Mouse (Mus musculus) erythroblast, embryonic 14.5 days (primary cell): Measurements from ENCODE around the gene Ptgis.

Experiments
- GATA1 ChIP-seq: IDR thresholded peaks from 2 replicates; pipeline ENCODE4 v1.6.1; 2012; ENCODE audit warnings: low read length, inconsistent platforms, mixed read lengths
- TAL1 ChIP-seq: IDR thresholded peaks from 3 replicates; pipeline ENCODE4 v1.6.1; 2012; ENCODE audit warnings: low read length, inconsistent platforms, mixed read lengths

DNA sequence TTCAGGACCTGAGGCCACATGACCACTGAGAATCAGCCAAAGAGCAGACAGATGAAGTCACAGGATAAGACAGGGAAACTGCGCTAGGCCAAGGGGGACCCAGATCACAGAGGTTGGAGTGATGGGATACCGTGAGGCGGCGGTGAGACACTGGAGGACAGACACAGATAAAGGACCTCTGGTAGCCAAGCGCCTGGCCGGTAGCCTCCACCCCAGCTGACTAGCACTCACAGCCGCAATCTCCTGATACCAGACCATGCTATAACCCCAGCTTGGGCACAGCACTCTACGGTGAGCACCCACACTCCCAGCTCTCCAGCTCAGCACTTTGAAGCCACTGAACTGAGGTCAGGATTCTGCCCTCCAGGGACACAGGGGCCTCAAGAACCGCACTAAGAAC is 76.8 kb downstream of the Ptgis start:
- no peak for TF ChIP-seq GATA1
- TF ChIP-seq TAL1: no peak
